Mouse (Mus musculus) testis, adult 2 months (tissue): ENCODE results near the gene Gm17416.

Experiments
- CTCF ChIP-seq: fragments of 200-500 bp; IDR thresholded peaks from 2 replicates; pipeline ENCODE4 v1.5.1; 2012; ENCODE audit warnings: low read depth, mild to moderate bottlenecking, inconsistent platforms, low read length, moderate library complexity; ENCODE audit not compliant: control insufficient read depth, insufficient read depth, insufficient replicate concordance
- POLR2A ChIP-seq: fragments of 200-500 bp; IDR thresholded peaks from 2 replicates; pipeline ENCODE4 v1.6.1; 2012; ENCODE audit warnings: low read depth, mild to moderate bottlenecking, inconsistent platforms, low read length, moderate library complexity; ENCODE audit not compliant: control insufficient read depth

- TF ChIP-seq POLR2A (no peak), CTCF (peak; percentile 71)
Measured at GRCm38 (mm10) chr2:152542897-152543296, 26.2 kb upstream of the Gm17416 start.
